Mouse (Mus musculus) left cerebral cortex, adult 11 months (tissue): ENCODE measurements at regions not wholly inside any gene's neighbourhood (a gene's known extent, or its start where the extent isn't known, plus 50 kb on each side); places are given as distances from the start of the nearest gene placed in this dataset.
A peak's percentile ranks its signal among the peaks of the same experiment; 100 is the strongest.

Source experiments
- DNase-seq: peaks from one replicate; pipeline ENCODE4 v3.0.0; 2022; ENCODE audit warnings: low spot score

GRCm38 (mm10) chr14:25340845-25341244 lies 118.1 kb upstream of the Zmiz1 start:
- DNase-seq, result no peak

GRCm38 (mm10) chr14:25341848-25342427 lies 117.0 kb upstream of the Zmiz1 start:
- DNase-seq, result no peak

GRCm38 (mm10) chr14:25342865-25343565 lies 116.0 kb upstream of the Zmiz1 start:
- no peak for DNase-seq

- DNase-seq, result no peak
Measured at GRCm38 (mm10) chr14:25345995-25346394, 113.0 kb upstream of the Zmiz1 start.

GRCm38 (mm10) chr14:25346813-25347610 lies 112.0 kb upstream of the Zmiz1 start:
- no peak for DNase-seq

GRCm38 (mm10) chr14:25350282-25350964 lies 108.6 kb upstream of the Zmiz1 start:
- no peak for DNase-seq

- DNase-seq, result no peak
Measured at GRCm38 (mm10) chr14:25353804-25354203, 105.2 kb upstream of the Zmiz1 start.

GRCm38 (mm10) chr14:25354288-25354850 lies 104.6 kb upstream of the Zmiz1 start:
- DNase-seq, result no peak

- no peak for DNase-seq
Measured at GRCm38 (mm10) chr14:25357805-25358204, 101.2 kb upstream of the Zmiz1 start.

- DNase-seq, result no peak
Measured at GRCm38 (mm10) chr14:25359824-25360294, 99.1 kb upstream of the Zmiz1 start.

- no peak for DNase-seq
Measured at GRCm38 (mm10) chr14:25360726-25361125, 98.3 kb upstream of the Zmiz1 start.

- DNase-seq, result no peak
Measured at GRCm38 (mm10) chr14:25361129-25361528, 97.9 kb upstream of the Zmiz1 start.

- DNase-seq, result no peak
Measured at GRCm38 (mm10) chr14:25362771-25363170, 96.2 kb upstream of the Zmiz1 start.

GRCm38 (mm10) chr14:25365226-25365800 lies 93.7 kb upstream of the Zmiz1 start:
- DNase-seq, result no peak

GRCm38 (mm10) chr14:25366009-25366408 lies 93.0 kb upstream of the Zmiz1 start:
- DNase-seq, result no peak

GRCm38 (mm10) chr14:25370306-25371020 lies 88.5 kb upstream of the Zmiz1 start:
- no peak for DNase-seq

GRCm38 (mm10) chr14:25371021-25371400 lies 88.0 kb upstream of the Zmiz1 start:
- DNase-seq, result no peak

GRCm38 (mm10) chr14:25371661-25372060 lies 87.3 kb upstream of the Zmiz1 start:
- peak; percentile 60 for DNase-seq

- DNase-seq, result no peak
Measured at GRCm38 (mm10) chr14:25372581-25372980, 86.4 kb upstream of the Zmiz1 start.

- DNase-seq, result no peak
Measured at GRCm38 (mm10) chr14:25373167-25373566, 85.8 kb upstream of the Zmiz1 start.

- no peak for DNase-seq
Measured at GRCm38 (mm10) chr14:25375001-25375400, 84.0 kb upstream of the Zmiz1 start.
